Mouse (Mus musculus) lung, postnatal 0 days (tissue): Measurements from ENCODE around the gene 4930558C23Rik.

Source experiments
- CTCF ChIP-seq: IDR thresholded peaks from 2 replicates; pipeline ENCODE4 v1.5.1; 2016; ENCODE audit warnings: antibody characterized with exemption, mild to moderate bottlenecking
- EP300 ChIP-seq: IDR thresholded peaks from 2 replicates; pipeline ENCODE4 v1.6.1; 2016; ENCODE audit warnings: antibody characterized with exemption, mild to moderate bottlenecking, control low read depth

GRCm38 (mm10) chr3:95338251-95338650 is 64.4 kb downstream of the 4930558C23Rik start:
- TF ChIP-seq CTCF = no peak
- TF ChIP-seq EP300 = no peak
